Mouse (Mus musculus): ENCODE measurements at regions not wholly inside any gene's neighbourhood (a gene's known extent, or its start where the extent isn't known, plus 50 kb on each side); places are given as distances from the start of the nearest gene placed in this dataset.

DNA sequence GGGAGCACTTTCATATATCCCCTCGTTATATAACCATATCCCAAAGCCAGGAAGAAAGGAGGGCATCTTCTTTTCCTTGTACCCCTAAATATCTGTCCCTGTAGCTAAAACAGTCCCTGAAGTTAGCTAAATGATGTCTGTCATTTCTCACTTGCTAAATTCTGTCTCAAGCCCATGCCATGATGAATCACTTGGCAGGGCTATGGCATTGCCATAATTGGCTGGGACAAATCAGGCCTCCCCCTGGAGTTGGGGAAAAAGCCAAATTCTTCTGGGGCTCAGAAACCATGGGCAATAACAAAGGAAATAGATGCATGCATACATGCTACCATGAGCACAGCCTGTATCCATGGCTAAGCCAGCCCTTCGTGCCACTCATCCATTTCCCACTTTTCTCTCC is 223.5 kb upstream of the Lama2 start:
- no peak overlapping the region for H3K9ac ChIP-seq
- H3K27me3 ChIP-seq (ENCODE audit: insufficient read depth, low read length), result no peaks in the 10 kb centered on the region
- DNase-seq (no peak), ATAC-seq (no peak)
- no peak overlapping the region for H3K4me3 ChIP-seq (ENCODE audit: low read depth, low read length)
- TF ChIP-seq CTCF (IDR thresholded peaks at IDR 0.05; ENCODE audit: low read depth), result no peak
- H3K4me2 ChIP-seq (ENCODE audit: low read depth), result no peak overlapping the region
- H3K27ac ChIP-seq (ENCODE audit: low read depth, low read length), result no peak overlapping the region
- H3K4me1 ChIP-seq (ENCODE audit: insufficient read depth), result no peaks in the 10 kb centered on the region
- no peaks in the 10 kb centered on the region for H3K9me3 ChIP-seq (ENCODE audit: low read length)
- 75% methylated on average over 2 of the region's 2 CpGs for WGBS
- H3K36me3 ChIP-seq (ENCODE audit: insufficient read depth), result no peaks in the 10 kb centered on the region

GRCm38 (mm10) chr10:27863625-27864024 is 211.0 kb upstream of the Ptprk start:
- TF ChIP-seq CTCF (IDR thresholded peaks at IDR 0.05; ENCODE audit: low read depth), result no peak
- Histone ChIP-seq H3K4me2 (ENCODE audit: low read depth) (no peak overlapping the region), H3K27ac (ENCODE audit: low read depth, low read length) (no peak overlapping the region), H3K9ac (no peak overlapping the region), H3K4me3 (ENCODE audit: low read depth, low read length) (no peak overlapping the region), H3K9me3 (ENCODE audit: low read length) (no peaks in the 10 kb centered on the region), H3K36me3 (ENCODE audit: insufficient read depth) (no peaks in the 10 kb centered on the region), H3K4me1 (ENCODE audit: insufficient read depth) (no peaks in the 10 kb centered on the region), H3K27me3 (ENCODE audit: insufficient read depth, low read length) (no peaks in the 10 kb centered on the region)
- ATAC-seq, result no peak
- no peak for DNase-seq
- 81% methylated on average over 2 of the region's 2 CpGs for WGBS

DNA sequence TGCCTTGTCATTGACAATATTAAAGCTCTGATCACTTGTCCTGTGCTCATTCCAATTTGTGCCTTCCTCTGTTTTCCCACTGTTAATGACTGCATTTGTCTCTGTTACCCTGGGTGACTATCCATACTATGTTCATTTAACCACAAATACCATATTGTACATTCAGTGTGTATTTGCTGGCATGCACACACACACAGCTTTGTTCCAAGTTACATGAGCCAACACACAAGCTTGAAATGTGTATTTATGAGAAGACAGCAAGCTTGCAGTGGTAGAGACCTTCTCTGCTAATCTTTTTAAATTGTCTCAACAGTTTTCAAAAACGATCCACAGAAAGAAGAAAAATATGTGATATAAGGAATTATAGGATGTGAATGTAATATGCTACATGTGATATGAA is 193.8 kb upstream of the Ptprk start:
- TF ChIP-seq CTCF (IDR thresholded peaks at IDR 0.05; ENCODE audit: low read depth), result no peak
- Histone ChIP-seq H3K4me2 (ENCODE audit: low read depth) (no peak overlapping the region), H3K9me3 (ENCODE audit: low read length) (no peaks in the 10 kb centered on the region), H3K9ac (no peak overlapping the region), H3K27me3 (ENCODE audit: insufficient read depth, low read length) (no peaks in the 10 kb centered on the region), H3K36me3 (ENCODE audit: insufficient read depth) (no peaks in the 10 kb centered on the region), H3K4me1 (ENCODE audit: insufficient read depth) (no peaks in the 10 kb centered on the region), H3K4me3 (ENCODE audit: low read depth, low read length) (no peak overlapping the region), H3K27ac (ENCODE audit: low read depth, low read length) (no peak overlapping the region)
- 58% methylated on average over 1 of the region's 1 CpGs for WGBS
- peak; percentile 37 for DNase-seq
- ATAC-seq, result peak; percentile 62

DNA sequence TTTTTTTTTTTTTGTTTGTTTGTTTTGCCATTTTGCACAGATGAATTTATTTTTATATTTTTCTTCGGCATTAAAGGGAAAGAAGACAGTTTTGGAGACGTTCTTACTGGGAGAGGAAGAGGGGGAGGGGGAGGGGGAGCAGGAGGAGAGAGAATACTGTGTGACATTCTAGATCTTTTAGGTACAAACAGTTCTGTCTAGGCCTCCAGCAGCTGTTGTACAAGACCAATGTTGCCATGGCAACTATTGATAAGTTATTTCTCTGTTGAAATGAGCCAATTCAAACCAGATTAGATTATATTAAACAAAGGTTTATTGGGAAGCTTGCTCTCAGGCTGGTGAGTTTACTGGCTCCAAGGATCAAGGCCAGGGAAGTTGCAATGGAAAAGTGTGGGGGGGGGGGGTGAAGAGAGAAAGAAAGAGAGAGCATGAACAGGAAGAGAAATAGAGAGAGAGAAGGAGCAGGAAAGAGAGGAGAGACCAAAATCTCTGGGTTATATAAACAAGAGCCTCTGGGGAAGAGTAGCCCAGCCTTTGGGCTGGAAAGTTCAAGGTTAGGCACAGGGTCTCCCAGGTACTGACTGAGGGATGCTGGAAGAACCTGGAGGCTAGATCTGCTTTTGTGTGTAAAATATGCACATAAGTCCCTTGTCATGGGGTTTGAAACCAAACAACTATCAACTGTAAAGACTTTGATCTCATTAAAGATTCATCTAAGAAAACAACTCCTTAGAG is 182.7 kb upstream of the Ptprk start:
- Histone ChIP-seq H3K4me1 (ENCODE audit: insufficient read depth) (no peaks in the 10 kb centered on the region), H3K27me3 (ENCODE audit: insufficient read depth, low read length) (no peaks in the 10 kb centered on the region), H3K4me3 (ENCODE audit: low read depth, low read length) (no peak overlapping the region), H3K9ac (no peak overlapping the region), H3K4me2 (ENCODE audit: low read depth) (no peak overlapping the region), H3K9me3 (ENCODE audit: low read length) (no peaks in the 10 kb centered on the region), H3K36me3 (ENCODE audit: insufficient read depth) (no peaks in the 10 kb centered on the region), H3K27ac (ENCODE audit: low read depth, low read length) (no peak overlapping the region)
- ATAC-seq (peak; percentile 69), DNase-seq (peak; percentile 13)
- TF ChIP-seq CTCF (IDR thresholded peaks at IDR 0.05; ENCODE audit: low read depth), result no peak
- 10% methylated on average over 2 of the region's 2 CpGs for WGBS

GRCm38 (mm10) chr10:27916406-27916805 is 158.2 kb upstream of the Ptprk start:
- Histone ChIP-seq H3K4me3 (ENCODE audit: low read depth, low read length) (no peak overlapping the region), H3K9me3 (ENCODE audit: low read length) (no peaks in the 10 kb centered on the region), H3K27me3 (ENCODE audit: insufficient read depth, low read length) (no peaks in the 10 kb centered on the region), H3K4me2 (ENCODE audit: low read depth) (no peak overlapping the region), H3K4me1 (ENCODE audit: insufficient read depth) (no peaks in the 10 kb centered on the region), H3K36me3 (ENCODE audit: insufficient read depth) (no peaks in the 10 kb centered on the region), H3K27ac (ENCODE audit: low read depth, low read length) (no peak overlapping the region), H3K9ac (no peak overlapping the region)
- 79% methylated on average over 2 of the region's 2 CpGs for WGBS
- DNase-seq, result no peak
- ATAC-seq, result no peak
- TF ChIP-seq CTCF (IDR thresholded peaks at IDR 0.05; ENCODE audit: low read depth), result no peak

DNA sequence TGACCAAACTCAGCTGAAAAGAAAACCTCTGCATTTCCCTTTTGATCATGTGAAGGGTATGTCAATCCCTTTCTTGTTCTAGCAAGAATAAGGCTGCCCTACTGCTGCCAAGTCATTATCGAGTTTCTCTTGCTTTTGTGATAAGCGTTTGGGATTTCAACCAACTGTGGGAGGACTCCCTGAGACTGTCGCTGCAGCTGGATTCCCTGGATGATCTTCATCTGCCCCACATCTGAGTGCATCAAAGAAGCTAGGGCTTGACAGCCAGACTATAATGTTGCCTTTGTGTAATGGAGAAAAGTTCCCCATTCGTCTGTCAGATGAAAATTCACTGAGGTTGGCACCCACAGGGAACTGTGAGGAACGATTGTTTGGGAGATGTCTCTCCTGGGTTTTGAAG is 147.4 kb upstream of the Ptprk start:
- WGBS, result 20% methylated on average over 5 of the region's 5 CpGs
- no peak for ATAC-seq

GRCm38 (mm10) chr10:27942136-27942535 is 132.5 kb upstream of the Ptprk start:
- H3K4me2 ChIP-seq (ENCODE audit: low read depth), result no peak overlapping the region
- WGBS, result 84% methylated on average over 5 of the region's 5 CpGs
- no peaks in the 10 kb centered on the region for H3K9me3 ChIP-seq (ENCODE audit: low read length)
- H3K36me3 ChIP-seq (ENCODE audit: insufficient read depth), result no peaks in the 10 kb centered on the region
- H3K9ac ChIP-seq, result no peak overlapping the region
- TF ChIP-seq CTCF (IDR thresholded peaks at IDR 0.05; ENCODE audit: low read depth), result no peak
- H3K27me3 ChIP-seq (ENCODE audit: insufficient read depth, low read length), result no peaks in the 10 kb centered on the region
- ATAC-seq (no peak), DNase-seq (no peak)
- no peak overlapping the region for H3K4me3 ChIP-seq (ENCODE audit: low read depth, low read length)
- no peaks in the 10 kb centered on the region for H3K4me1 ChIP-seq (ENCODE audit: insufficient read depth)
- no peak overlapping the region for H3K27ac ChIP-seq (ENCODE audit: low read depth, low read length)

More for the DNA sequence above, 147.4 kb upstream of the Ptprk start:
- H3K9ac ChIP-seq, result no peak overlapping the region
- H3K4me2 ChIP-seq (ENCODE audit: low read depth), result no peak overlapping the region
- H3K4me3 ChIP-seq (ENCODE audit: low read depth, low read length), result no peak overlapping the region
- no peaks in the 10 kb centered on the region for H3K9me3 ChIP-seq (ENCODE audit: low read length)
- no peak overlapping the region for H3K27ac ChIP-seq (ENCODE audit: low read depth, low read length)
- H3K27me3 ChIP-seq (ENCODE audit: insufficient read depth, low read length), result no peaks in the 10 kb centered on the region
- H3K36me3 ChIP-seq (ENCODE audit: insufficient read depth), result no peaks in the 10 kb centered on the region
- H3K4me1 ChIP-seq (ENCODE audit: insufficient read depth), result no peaks in the 10 kb centered on the region
- peak; percentile 4 for DNase-seq
- TF ChIP-seq CTCF (IDR thresholded peaks at IDR 0.05; ENCODE audit: low read depth), result no peak

Data from forebrain, postnatal 0 days (tissue).